Mouse (Mus musculus): ENCODE results near the gene Ift172. TPM values are rescaled to one million over a fixed set of nuclear protein-coding genes. Genes with fewer than 3 reads are reported as not detected.

The Ift172 gene
- polyA plus RNA-seq, 1 experiment from 2014 or later, result 30.8 TPM

DNA sequence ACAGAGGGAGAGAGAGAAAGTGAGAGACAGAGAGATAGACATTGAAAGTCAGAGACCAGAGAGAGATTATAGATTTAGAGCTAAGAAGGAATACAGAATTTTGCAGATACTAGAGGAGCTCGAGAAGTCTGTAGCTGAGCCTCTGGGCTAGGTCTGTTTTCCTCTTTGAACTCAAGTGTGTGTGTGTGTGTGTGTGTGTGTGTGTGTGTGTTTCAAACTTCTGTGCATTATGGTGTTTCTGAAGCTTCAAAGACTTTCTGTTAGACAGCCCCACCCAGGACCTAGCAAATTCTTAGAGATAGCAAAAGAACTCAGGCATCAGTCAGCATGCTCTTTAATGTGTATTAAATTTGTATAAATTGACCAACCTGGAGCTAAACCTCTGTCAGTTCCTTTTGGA is 64.3 kb downstream of the Ift172 start:
- no peak overlapping the region for H3K4me2 ChIP-seq (replicated peaks; ENCODE audit: low read depth, low read length)
- H3K4me1 ChIP-seq (replicated peaks; ENCODE audit: control insufficient read depth, insufficient read depth, low read length), result no peaks in the 10 kb centered on the region
- ATAC-seq (ENCODE audit: low FRiP score) (no peak), DNase-seq (ENCODE audit: low spot score) (no peak)
- no peaks in the 10 kb centered on the region for H3K9me3 ChIP-seq (ENCODE audit: control insufficient read depth, low read length)
- no peak overlapping the region for H3K9ac ChIP-seq (ENCODE audit: low read depth, low read length)
- WGBS, result 76% methylated on average over 1 of the region's 1 CpGs
- no peak overlapping the region for H3K4me3 ChIP-seq (ENCODE audit: low read depth, low read length)
- H3K36me3 ChIP-seq (ENCODE audit: control insufficient read depth, insufficient read depth, low read length), result no peaks in the 10 kb centered on the region
- no peaks in the 10 kb centered on the region for H3K27me3 ChIP-seq (ENCODE audit: control insufficient read depth, insufficient read depth, low read length)
- no peak overlapping the region for H3K27ac ChIP-seq (ENCODE audit: low read depth, low read length)

DNA sequence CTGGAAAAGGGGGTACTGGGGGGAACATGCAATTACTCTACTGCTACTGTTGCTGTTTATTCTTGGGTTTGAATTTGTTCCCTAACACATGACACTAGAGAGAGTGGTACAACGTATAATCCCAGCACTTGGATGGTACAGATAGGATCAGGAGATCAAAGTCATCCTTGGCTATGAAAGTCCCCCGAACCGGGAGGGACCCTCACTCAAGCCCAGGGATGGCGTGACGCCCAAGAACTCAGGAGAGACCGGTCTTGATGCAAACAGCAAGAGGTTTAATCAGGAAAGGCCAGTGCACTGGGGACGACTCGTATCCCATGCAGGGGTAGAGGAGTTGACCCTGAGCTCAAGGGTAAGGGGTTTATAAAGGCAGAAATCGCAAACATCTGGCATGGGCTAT is 68.2 kb downstream of the Ift172 start:
- Histone ChIP-seq H3K4me2 (replicated peaks; ENCODE audit: low read depth, low read length) (no peak overlapping the region), H3K27me3 (ENCODE audit: control insufficient read depth, insufficient read depth, low read length) (no peaks in the 10 kb centered on the region), H3K27ac (ENCODE audit: low read depth, low read length) (no peak overlapping the region), H3K36me3 (ENCODE audit: control insufficient read depth, insufficient read depth, low read length) (no peaks in the 10 kb centered on the region), H3K9ac (ENCODE audit: low read depth, low read length) (no peak overlapping the region), H3K9me3 (ENCODE audit: control insufficient read depth, low read length) (no peaks in the 10 kb centered on the region), H3K4me1 (replicated peaks; ENCODE audit: control insufficient read depth, insufficient read depth, low read length) (no peaks in the 10 kb centered on the region), H3K4me3 (ENCODE audit: low read depth, low read length) (no peak overlapping the region)
- no peak for DNase-seq (ENCODE audit: low spot score)
- 95% methylated on average over 9 of the region's 9 CpGs for WGBS
- no peak for ATAC-seq (ENCODE audit: low FRiP score)

DNA sequence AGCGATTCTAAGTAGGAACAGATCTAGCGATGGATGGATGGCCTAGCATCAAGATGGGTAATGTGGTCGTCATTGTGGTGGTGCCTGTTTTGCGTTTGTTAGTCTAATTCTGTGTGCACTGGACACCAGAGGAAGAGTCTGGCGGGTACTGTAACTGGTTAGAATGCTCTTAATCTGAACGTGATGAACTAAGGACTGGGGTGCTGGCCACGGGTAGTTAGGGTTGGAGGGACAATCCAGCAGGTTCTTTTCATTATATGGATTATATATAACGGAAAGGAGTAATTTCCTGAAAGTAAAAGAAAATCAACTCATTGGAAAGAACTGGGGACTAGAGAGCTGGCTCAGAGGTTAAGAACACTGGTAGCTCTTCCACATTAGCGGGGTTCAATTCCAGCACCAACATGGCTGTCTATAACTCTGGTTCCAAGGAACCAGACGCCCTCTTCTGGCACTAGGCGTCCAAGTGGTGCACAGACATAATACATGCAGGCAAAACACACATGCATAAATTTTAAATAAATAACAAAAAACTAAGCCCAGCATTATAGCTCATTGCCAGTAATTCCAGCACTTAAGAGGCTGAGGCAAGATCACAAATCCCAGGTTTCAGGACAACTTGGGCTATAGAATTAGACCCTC is 69.5 kb downstream of the Ift172 start:
- Histone ChIP-seq H3K9ac (ENCODE audit: low read depth, low read length) (peak overlapping the region; percentile 79), H3K4me1 (replicated peaks; ENCODE audit: control insufficient read depth, insufficient read depth, low read length) (no peaks in the 10 kb centered on the region), H3K9me3 (ENCODE audit: control insufficient read depth, low read length) (no peaks in the 10 kb centered on the region), H3K27me3 (ENCODE audit: control insufficient read depth, insufficient read depth, low read length) (no peaks in the 10 kb centered on the region), H3K36me3 (ENCODE audit: control insufficient read depth, insufficient read depth, low read length) (no peaks in the 10 kb centered on the region), H3K4me3 (ENCODE audit: low read depth, low read length) (peak overlapping the region; percentile 91), H3K27ac (ENCODE audit: low read depth, low read length) (peak overlapping the region; percentile 85), H3K4me2 (replicated peaks; ENCODE audit: low read depth, low read length) (peak overlapping the region; percentile 70)
- ATAC-seq (ENCODE audit: low FRiP score), result no peak
- 17% methylated on average over 11 of the region's 11 CpGs for WGBS
- peak; percentile 69 for DNase-seq (ENCODE audit: low spot score)

DNA sequence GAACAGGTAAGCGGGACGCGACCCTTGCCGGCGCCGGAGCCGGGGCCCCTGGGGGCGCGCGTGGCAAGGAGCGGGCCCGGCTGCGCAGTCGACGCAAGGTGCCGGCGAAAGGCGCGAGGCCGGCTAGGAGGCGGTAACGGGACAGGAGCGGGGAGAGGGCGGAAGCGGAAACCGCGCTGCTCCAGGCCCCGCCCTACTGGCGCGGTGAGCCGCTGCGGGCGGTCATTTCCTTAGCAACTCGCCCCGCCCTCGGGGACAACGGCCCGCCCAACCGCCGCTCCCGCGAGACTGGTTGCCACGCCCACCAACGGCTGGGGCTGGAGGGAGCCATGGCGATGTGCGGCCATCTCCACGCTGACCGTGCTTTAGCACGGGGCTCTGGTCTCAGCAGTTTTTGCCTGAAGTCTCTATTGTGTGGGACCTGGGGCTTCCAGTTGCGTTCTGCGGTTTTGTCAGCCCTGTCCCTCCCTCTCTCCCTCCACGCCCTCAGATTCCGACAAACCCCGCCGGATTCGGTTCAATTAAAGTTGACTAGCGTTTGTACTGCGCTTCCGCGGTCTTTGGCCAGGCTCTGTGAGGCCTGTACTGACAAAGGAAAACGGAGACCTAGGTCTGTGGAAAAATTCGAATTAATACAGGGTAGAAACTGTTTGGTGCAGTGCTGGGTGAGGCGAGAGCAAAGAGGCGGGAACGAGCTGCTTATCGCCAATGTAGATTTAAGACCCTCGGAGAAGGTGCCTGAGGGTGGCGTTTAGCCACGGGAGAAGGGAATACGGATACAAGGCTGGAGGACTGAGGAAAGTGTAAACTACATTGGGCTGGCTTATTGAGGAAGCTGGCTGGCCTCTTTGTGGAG is 70.2 kb downstream of the Ift172 start, which contains the start of gene Ppm1g:
TSS of gene Ppm1g (minus strand) at position 240 of the 856 bp plus-strand sequence.
- peak within 1 kb of the TSS; percentile 87 for H3K9ac ChIP-seq (ENCODE audit: low read depth, low read length)
- peak; percentile 97 for ATAC-seq (ENCODE audit: low FRiP score)
- H3K4me2 ChIP-seq (replicated peaks; ENCODE audit: low read depth, low read length), result peak within 1 kb of the TSS; percentile 70

DNA sequence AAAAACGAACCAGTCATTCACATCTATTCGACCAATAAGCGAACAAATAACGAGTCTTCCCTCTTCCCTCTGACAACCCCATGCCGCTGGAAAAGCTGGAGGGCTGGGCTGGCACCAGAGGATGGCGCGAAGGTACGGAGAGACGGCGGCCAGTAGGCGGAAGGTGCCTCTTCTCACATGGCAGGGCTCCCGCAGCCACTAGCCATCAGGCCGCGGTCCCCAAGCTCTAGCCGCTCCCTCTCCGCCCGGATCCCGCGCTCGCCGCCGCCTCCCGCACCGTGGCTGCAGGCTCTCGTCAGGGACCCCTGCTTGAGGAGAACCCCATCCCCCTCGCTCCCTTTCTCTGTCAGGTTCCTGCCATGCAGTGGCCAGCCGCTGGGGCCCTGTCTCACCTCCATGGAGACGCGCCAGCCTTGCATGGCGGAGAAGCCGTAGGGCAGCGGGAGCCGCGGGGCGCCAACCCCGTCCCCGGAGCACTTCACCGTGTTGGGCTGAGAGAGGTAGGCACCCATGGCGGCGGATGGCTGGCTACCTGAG is 70.9 kb downstream of the Ift172 start:
- Histone ChIP-seq H3K9ac (ENCODE audit: low read depth, low read length) (peak overlapping the region; percentile 87), H3K4me3 (ENCODE audit: low read depth, low read length) (peak overlapping the region; percentile 91), H3K27me3 (ENCODE audit: control insufficient read depth, insufficient read depth, low read length) (no peaks in the 10 kb centered on the region), H3K9me3 (ENCODE audit: control insufficient read depth, low read length) (no peaks in the 10 kb centered on the region), H3K4me2 (replicated peaks; ENCODE audit: low read depth, low read length) (peak overlapping the region; percentile 70), H3K36me3 (ENCODE audit: control insufficient read depth, insufficient read depth, low read length) (no peaks in the 10 kb centered on the region), H3K27ac (ENCODE audit: low read depth, low read length) (peak overlapping the region; percentile 90), H3K4me1 (replicated peaks; ENCODE audit: control insufficient read depth, insufficient read depth, low read length) (no peaks in the 10 kb centered on the region)
- WGBS, result under 1% methylated on average over 40 of the region's 40 CpGs
- ATAC-seq (ENCODE audit: low FRiP score), result peak; percentile 79
- DNase-seq (ENCODE audit: low spot score), result peak; percentile 75

More for the DNA sequence above, 70.2 kb downstream of the Ift172 start, which contains the start of gene Ppm1g:
- Histone ChIP-seq H3K9me3 (ENCODE audit: control insufficient read depth, low read length) (no peaks in the 10 kb centered on the region), H3K4me3 (ENCODE audit: low read depth, low read length) (peak within 1 kb of the TSS; percentile 91), H3K4me1 (replicated peaks; ENCODE audit: control insufficient read depth, insufficient read depth, low read length) (no peaks in the 10 kb centered on the region), H3K27ac (ENCODE audit: low read depth, low read length) (peak within 1 kb of the TSS; percentile 90), H3K27me3 (ENCODE audit: control insufficient read depth, insufficient read depth, low read length) (no peaks in the 10 kb centered on the region), H3K36me3 (ENCODE audit: control insufficient read depth, insufficient read depth, low read length) (no peaks in the 10 kb centered on the region)
- peak; percentile 99 for DNase-seq (ENCODE audit: low spot score)
- WGBS, result under 1% methylated on average over 57 of the region's 70 CpGs

DNA sequence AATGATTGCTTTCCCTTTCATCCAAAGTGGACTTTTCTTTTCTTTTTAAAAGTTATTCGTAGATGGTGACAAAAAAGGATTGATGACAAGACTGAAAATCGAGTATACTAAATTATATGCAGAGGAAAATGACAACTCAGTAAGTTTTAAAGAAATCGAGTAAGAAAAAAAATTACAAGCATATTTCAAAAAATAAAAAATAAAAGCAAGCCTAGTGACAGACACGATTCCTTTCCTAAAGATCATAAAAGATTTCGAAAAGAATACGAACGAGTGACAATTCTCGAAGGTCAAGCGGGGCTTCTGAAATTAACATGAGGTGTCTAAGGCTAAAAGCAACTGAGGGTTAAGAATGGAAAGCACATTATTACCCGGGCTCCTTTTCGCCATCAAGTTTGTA is 71.4 kb downstream of the Ift172 start:
- Histone ChIP-seq H3K4me1 (replicated peaks; ENCODE audit: control insufficient read depth, insufficient read depth, low read length) (no peaks in the 10 kb centered on the region), H3K27me3 (ENCODE audit: control insufficient read depth, insufficient read depth, low read length) (no peaks in the 10 kb centered on the region), H3K9me3 (ENCODE audit: control insufficient read depth, low read length) (no peaks in the 10 kb centered on the region), H3K36me3 (ENCODE audit: control insufficient read depth, insufficient read depth, low read length) (no peaks in the 10 kb centered on the region), H3K9ac (ENCODE audit: low read depth, low read length) (peak overlapping the region; percentile 87), H3K4me2 (replicated peaks; ENCODE audit: low read depth, low read length) (peak overlapping the region; percentile 70), H3K27ac (ENCODE audit: low read depth, low read length) (no peak overlapping the region), H3K4me3 (ENCODE audit: low read depth, low read length) (peak overlapping the region; percentile 91)
- no peak for DNase-seq (ENCODE audit: low spot score)
- no peak for ATAC-seq (ENCODE audit: low FRiP score)
- WGBS, result 1% methylated on average over 11 of the region's 11 CpGs

DNA sequence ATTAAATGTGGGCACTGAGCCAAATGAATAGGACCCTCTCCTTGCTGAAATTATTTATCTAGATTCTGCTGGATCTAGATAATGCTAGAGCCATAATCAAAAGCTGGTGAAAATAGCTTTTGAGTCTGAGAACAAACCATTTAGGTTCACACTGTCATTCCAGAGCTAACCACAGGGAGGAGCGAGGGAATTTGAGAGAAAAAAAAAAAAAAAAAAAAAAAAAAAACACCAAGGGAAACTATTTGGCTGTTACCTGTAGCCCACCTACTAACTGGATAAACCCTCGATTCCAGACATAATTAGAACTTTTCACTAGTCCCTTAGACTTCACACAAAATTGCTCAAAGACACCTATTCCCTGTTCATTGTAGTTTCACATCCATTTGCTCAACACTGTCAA is 71.8 kb downstream of the Ift172 start:
- no peaks in the 10 kb centered on the region for H3K9me3 ChIP-seq (ENCODE audit: control insufficient read depth, low read length)
- no peak overlapping the region for H3K27ac ChIP-seq (ENCODE audit: low read depth, low read length)
- DNase-seq (ENCODE audit: low spot score) (peak; percentile 53), ATAC-seq (ENCODE audit: low FRiP score) (no peak)
- H3K9ac ChIP-seq (ENCODE audit: low read depth, low read length), result no peak overlapping the region
- peak overlapping the region; percentile 70 for H3K4me2 ChIP-seq (replicated peaks; ENCODE audit: low read depth, low read length)
- H3K4me1 ChIP-seq (replicated peaks; ENCODE audit: control insufficient read depth, insufficient read depth, low read length), result no peaks in the 10 kb centered on the region
- WGBS, result 5% methylated on average over 2 of the region's 2 CpGs
- H3K27me3 ChIP-seq (ENCODE audit: control insufficient read depth, insufficient read depth, low read length), result no peaks in the 10 kb centered on the region
- no peaks in the 10 kb centered on the region for H3K36me3 ChIP-seq (ENCODE audit: control insufficient read depth, insufficient read depth, low read length)
- H3K4me3 ChIP-seq (ENCODE audit: low read depth, low read length), result peak overlapping the region; percentile 91

DNA sequence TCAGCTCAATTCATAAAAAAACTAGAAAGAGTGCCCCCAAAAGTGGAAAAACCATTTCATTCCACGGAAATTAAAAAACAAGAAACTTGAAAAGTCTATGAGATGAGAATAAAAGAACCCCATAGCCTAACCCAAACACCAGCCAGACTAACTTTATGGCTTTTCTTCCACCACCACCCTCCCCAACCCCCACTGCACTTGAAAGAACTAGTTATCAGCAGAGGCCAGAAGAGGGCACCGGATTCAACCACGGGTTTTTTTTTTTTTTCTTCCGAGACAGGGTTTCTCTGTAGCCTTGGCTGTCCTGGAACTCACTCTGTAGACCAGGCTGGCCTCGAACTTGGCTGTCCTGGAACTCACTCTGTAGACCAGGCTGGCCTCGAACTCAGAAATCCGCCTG is 72.6 kb downstream of the Ift172 start:
- Histone ChIP-seq H3K4me3 (ENCODE audit: low read depth, low read length) (no peak overlapping the region), H3K27me3 (ENCODE audit: control insufficient read depth, insufficient read depth, low read length) (no peaks in the 10 kb centered on the region), H3K9me3 (ENCODE audit: control insufficient read depth, low read length) (no peaks in the 10 kb centered on the region), H3K4me1 (replicated peaks; ENCODE audit: control insufficient read depth, insufficient read depth, low read length) (no peaks in the 10 kb centered on the region), H3K9ac (ENCODE audit: low read depth, low read length) (no peak overlapping the region), H3K27ac (ENCODE audit: low read depth, low read length) (no peak overlapping the region), H3K36me3 (ENCODE audit: control insufficient read depth, insufficient read depth, low read length) (no peaks in the 10 kb centered on the region), H3K4me2 (replicated peaks; ENCODE audit: low read depth, low read length) (no peak overlapping the region)
- DNase-seq (ENCODE audit: low spot score) (no peak), ATAC-seq (ENCODE audit: low FRiP score) (no peak)
- 72% methylated on average over 7 of the region's 7 CpGs for WGBS

Measured in hindbrain, embryonic 11.5 days (tissue).